Mouse (Mus musculus) inflammation-experienced regulatory T-cells, adult 6 months (primary cell): Measurements from ENCODE around the gene Relb. TPM values are rescaled to one million over a fixed set of nuclear protein-coding genes. Genes with fewer than 3 reads are reported as not detected.

Experiments
- ATAC-seq: one replicate; pipeline ENCODE4 v1.8.0; 2017
- polyA plus RNA-seq, 3 experiments: library from polyadenylated mRNA; unstranded; fragments of 100-300 nt; shearing (Covaris generic); gene quantifications; one replicate each; pipeline ENCODE4 v1.2.1; 2017

Relb gene
- polyA plus RNA-seq: 10 to 100 TPM; 11.2 to 18.9 (median 17.4) TPM

DNA sequence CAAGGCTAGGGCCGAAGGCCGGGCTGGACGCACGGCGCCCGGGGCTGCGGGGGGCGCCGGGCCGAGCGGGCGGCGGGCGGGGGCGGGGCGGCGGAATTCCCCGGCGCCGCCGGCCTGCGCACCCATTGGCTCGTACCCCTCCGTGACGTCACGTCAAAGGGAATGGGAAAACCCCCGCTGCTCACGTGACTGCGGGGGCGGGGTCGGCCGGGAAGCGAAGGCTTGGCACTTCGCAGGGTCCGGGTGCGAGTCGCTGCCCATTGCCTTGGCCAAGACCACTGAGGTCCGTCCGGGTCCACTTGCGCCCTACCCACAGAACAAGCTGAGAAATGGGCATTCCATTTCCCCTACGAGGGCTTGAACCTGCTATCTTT, at the start of gene Relb:
Gene Relb (minus strand): TSS at position 78 of the 374 bp plus-strand sequence.
- peak; percentile 25 for ATAC-seq

DNA sequence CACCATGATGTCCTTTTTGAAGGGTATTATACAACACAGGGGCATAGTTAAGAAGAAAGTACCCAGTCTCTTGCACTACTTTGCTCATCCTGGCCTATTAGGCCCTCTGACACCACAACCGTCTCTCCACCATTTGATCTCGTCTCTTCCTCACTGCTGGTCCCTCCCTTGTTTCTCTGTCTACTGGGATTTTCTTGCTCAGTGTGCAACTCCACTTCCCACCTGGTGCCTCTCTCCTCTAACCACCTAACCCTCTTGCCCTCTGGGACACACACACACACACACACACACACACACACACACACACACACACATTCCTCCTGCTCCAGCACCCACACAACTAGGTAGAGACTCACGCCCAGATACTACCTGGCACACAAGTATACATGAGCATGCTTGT, 49.7 kb upstream of the Relb start:
- no peak for ATAC-seq

DNA sequence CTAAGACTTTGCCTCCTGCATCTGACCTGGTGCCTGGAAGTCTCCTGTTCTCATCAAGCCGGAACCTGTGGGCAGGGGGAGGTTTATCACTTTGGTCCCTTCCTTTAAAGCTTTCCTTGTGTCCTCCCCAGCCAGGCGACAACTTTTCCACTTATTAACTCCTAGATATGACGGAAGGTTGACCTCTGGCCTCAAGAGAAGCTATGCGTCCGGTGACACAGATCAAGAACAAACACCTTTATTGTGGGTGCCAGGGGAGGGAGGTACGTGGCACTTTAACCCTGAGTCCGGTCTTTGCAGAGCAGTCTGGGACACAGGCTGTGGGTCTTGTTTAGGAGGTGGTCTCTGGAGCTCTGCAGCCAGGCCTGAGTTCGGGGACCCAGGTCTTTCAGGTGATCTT, 48.6 kb upstream of the Relb start, which contains the start of gene Apoc2:
Gene Apoc2 (minus strand): TSS at position 70 of the 400 bp plus-strand sequence.
- no peak for ATAC-seq

DNA sequence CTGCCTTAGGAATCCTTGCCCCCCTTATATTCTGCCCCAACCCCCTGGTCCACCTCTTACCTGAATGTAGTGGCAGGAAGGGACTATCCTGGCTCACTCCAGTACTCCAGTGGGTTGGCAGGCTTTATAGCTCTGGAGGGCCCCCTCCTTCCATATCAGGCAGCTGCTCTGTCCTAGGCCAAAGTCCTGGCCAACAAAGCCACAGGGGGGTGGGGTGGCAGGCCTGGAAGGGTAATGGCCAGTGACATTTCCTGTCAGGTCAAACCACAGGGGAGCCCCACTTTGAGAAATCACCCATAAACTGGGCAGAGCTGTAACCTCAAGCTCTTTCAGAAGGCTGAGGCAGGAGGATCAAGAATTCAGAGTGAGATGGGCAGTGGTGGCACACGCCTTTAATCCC, 47.4 kb upstream of the Relb start:
- ATAC-seq: no peak

DNA sequence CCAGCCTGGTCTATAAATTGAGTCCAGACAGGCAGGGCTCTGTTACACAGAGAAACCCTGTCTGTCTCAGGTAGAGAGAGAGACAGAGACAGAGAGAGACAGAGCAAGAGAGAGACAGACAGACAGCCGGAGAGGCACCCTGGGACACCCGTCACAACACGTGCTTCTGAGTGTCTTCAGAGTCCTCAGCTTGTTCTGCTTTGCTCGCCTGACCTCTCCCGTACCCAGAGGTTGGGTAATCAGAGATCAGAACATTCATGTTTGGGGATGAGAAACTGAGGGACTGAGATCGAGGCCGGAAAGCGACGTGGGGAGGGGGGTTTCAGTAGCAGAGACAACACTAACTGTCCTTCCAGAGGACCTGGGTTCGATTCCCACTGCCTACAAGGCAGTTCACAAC, 46.6 kb upstream of the Relb start:
- ATAC-seq: no peak

DNA sequence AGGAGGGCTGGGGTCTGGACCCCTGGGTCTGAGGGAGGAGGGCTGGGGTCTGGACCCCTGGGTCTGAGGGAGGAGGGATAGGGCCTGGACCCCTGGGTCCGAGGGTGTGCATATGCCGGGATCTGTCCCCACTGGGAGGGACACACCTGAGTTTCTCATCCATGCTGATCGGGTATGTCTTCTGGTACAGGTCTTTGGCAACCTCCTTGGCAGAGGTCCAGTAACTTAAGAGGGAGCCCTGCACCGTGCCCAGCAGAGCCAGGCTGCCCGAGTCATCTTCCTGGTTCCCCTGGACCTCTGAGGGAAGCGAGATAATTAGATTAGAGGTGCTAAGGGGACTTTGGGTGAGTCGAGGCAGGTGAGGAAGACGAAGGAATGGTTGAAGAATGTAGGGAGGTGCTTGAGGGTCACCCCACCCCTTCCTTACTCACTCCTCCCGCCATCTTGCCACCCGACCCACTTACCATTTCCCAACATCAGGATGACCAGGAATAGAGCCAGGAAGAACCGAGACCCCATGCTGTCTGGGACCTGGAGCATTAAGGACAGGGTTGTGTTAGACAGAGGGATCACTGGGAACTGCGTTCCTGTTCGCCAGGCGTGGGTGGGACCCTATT, 44.0 kb upstream of the Relb start:
- ATAC-seq: no peak

DNA sequence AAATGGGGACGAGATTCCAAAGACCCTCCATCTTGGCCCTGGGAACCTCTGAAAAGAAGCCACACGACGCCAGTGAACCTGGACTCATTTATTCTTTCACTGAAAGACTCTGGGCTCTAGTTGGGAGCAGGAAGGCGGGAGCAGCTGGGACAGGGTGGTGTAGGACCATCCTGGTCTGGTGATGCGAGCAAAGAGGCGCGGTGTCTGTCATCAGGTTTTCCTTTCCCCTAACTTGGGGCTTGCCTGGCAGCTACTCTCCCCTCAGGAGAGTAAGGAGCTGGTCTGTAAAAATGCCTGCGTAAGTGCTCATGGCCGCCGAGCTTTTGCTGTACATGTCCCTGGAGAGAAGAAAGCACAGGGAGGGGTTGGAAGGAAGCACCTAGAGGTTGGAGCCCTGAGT, 42.3 kb upstream of the Relb start:
- ATAC-seq: no peak

DNA sequence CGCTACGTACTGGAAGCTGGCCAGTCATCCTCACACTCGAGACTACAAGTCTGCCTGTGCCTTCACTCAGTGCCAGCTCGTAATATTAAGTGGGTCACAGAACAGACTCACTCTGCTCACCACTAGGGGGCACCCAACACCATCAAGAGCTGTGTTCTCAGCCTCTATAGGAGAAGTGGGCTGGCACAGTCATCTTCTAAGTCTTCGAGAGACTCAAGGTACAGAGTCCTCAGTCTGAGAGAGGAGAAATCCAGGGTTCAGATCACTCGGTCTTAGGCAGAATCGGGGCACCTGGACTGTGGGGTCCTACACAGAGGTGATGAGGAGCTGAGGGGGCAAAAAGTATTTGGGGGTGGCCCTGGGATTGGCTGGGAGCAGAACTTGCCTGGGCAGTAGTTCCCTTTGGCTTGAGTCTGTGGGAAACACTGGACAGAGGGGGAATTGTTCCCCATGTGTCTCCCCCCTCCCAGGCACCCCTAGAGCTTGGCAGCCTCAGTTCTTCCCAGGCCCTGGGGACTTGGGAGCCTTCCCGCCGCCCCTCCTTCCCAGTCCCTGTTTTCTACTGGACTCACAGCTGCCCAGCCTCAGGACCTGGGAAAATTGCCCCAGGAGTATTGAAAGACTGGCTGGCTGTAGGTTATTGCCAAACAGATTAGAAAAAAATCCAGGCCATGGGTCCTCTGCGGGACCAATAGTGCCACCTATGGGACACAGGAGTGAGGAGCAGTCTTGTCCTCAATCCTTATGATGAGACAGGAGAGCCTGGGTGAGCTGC, 39.9 kb upstream of the Relb start:
- ATAC-seq: peak; percentile 67

DNA sequence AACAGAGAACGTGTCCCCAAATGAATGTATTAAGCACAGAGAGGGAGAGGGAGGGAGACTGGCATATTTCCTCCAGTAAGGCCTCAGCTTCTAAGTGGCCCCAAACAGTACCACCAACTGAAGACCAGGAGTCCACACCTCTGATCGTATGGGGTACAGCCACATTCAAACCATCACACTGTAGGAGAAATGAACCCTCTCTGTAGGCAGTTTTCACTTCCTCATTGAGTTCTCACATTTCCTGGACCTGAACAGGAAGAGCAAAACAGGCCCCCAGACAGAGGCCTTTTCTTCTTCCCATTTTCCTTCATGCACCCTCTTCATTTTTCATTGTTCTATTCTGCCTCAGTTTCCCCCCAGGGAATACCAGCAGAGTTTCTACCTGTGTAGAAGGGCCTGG, 38.2 kb upstream of the Relb start:
- ATAC-seq: no peak

DNA sequence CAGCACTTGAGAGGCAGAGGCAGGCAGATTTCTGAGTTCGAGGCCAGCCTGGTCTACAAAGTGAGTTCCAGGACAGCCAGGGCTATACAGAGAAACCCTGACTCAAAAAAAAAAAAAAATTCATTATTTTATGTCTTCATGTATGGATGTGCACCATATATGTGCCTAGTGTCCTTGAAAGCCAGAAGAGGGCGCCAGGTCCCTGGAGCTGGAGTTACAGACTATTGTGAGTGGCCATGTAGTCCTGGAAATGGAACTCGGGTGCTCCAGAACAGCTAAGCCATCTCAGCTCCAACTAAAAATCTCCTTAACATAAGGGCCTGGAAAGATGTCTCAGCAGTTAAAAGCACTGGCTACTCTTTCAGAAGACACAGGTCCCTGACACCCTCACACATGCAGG, 37.5 kb upstream of the Relb start:
- ATAC-seq: no peak

DNA sequence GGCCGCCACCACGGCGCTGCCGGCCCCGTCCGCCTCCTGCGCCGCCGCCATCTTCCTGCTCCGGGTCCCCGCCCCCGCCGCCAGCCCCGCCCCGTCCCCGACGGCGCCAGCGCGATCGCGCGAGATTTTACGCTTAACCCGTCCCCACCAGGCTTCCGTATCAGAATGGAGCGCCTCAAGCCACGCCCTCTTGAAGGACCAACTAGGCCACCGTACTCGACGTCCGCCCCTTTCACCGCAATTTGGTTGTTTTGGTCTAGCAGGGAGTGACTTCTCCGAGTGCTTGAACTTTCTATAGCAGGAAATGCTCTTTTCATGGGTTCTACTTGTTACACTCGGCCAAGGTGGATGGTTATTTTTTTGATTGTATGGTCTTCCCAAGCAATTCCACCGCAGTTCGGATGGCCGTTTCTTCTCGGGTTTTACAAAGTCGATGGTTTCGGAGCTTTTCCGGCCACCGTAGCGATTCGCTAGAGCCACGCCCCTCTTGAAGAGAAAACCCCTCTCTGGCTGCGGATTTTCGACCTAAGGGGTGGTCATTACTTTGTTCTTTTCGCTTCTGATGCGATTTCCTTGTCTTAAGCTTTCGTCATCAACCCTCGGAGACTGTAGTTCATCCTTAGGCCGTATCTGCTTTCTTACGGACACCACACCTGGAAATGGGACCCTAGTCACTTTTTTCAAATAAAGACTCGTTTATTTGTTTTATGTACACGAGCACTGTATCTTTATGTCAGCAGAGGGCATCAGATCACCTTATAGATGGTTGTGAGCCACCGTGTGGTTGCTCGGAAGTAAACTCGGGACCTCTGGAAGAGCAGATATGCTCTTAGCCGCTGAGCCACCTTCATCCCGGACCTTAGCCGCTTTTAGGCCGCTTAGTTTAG, 36.0 kb upstream of the Relb start, which contains the start of gene Clptm1:
Gene Clptm1 (minus strand): TSS at position 79 of the 887 bp plus-strand sequence.
- peak; percentile 68 for ATAC-seq

DNA sequence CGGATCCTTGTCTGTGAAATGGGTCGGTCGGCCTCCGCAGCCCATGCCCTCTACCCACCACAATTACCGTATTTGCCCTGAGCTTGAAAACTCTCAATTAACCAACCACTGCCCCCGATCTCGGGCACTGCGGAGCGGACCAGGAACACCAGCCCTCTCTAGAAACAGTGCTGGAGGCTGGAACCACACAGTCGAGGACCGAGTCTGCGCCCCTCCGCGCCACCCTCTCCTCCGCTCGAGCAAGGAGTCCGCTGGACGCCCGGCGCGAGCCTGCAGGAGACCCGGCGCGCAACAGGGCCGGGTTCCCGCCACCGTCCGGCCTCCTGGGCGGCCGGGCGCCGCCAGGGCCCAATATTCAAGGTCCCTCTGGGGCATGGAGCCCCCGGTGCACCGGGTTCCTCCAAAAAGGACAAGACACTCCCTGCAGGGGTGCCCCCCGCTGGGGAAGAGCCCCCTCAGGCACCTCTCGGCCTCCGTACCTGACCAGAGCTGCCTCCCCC, 35.3 kb upstream of the Relb start:
- ATAC-seq: peak; percentile 5

DNA sequence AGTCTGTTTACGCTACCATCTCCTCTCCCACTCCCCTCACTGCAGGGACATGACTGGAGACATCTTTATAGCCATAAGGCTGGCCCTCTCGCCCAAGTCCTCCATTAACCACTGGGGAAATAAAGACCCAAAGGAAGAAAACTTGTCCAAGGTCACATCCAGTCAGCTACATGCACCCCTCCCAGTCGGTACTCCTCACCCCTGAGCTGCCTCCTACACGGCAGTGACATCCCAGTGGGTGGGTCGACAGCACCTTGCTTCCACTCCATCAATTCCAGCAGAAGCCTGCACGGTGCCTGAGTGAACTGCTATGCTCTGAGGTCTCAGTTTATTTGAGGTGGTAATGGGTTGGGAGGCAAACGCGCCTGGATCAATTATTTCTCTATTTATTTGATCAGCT, 34.7 kb upstream of the Relb start:
- no peak for ATAC-seq

DNA sequence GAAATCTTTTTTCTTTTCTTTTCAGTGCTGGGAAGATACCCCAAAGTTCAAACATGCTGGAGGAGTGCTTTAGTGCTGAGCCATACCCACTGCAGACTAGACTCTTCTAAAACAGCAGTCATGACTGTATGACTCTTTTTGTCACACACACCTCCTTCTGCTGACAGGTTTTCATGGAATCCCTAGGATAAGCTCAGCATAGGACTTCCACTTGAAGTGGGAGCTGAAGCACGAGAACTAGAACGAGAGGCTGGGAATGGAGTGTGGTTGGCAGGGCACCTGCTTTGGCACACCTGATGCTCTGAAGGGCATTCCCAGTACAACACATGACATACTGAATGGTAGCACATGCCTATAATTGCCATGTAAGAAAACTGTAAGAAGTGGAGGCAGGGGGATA, 23.4 kb upstream of the Relb start:
- ATAC-seq: no peak

DNA sequence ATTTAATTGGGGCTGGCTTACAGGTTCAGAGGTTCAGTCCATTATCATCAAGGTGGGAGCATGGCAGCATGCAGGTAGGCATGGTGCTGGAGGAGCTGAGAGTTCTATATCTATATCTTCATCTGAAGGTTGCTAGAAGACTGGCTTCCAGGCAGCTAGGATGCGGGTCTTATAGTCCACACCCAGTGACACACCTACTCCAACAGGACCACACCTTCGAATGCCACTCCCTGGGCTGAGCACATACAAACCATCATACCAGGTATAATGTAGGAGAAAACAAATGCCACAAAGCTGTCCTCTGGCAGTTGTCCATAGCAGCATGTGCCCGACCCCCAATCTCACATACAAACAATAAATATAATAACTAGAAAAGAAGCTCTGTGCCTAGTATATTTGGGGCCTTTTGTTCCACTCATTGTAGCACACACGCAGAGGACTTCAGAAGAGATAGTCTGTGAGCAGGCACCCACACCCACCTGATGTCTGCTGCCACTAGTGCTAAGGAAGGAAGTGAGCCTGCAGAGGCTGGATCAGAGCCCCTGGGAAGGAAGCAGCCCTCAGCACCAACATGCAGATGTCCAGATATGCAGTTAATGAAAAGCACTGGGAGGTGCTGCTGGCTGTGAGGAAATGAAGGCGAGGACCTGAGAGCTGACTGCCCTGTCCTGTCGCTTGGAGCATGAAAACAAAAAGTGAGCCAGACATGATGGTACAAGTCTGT, 22.0 kb upstream of the Relb start:
- ATAC-seq: no peak

DNA sequence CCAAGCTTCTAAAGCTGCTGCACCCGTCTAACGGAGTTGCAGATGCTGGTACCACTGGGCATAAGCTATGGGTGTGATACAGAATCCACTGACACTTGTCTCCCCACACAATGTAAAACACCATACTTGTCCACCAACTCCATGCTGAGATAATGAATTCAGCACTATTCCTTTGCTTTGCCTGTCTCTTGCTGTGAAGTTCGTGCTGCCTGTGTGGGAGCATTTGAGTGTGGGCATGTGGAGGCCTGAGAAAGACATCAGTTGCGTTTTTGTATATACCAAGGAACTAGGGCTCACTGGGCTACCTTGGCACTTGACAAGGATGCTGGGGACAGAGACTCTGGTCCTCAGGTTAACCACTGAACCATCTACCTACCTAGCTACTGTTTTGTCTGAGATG, 12.0 kb upstream of the Relb start:
- no peak for ATAC-seq

DNA sequence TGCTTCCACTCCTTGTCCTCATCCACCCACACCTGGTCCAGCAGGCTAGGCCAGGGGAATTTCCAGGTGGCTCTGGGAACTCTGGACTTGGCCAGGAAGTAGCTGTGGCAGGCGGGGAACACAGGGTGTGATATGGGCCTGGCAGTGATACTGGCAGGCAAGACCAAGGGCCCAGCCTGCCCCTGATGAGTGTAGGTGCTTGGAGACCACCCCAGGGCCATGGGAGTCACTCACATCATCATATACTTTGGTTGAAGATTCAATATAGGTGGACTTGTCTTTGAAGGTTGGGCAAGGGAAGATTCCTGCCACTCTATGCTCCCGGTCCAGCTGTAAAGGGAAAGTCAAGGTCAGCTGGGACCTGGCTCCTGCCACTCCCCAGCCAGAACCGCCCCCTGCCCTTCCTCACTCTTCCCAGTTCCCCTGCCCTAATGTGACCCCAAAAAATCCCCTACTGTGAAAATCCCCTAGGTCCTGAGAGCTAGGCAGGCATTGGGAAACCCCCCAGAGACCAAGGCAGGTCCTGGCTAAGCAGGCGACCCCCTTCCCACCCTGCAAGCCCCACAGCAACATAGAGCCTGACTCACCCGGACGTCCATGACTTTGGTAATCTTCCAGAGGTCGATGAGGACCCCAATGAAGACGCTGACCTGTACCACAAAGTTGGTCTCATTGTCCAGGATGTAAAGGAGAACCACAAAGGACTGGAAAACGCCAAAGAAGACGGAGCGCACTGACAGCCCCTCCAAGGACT, 6.0 kb upstream of the Relb start:
- ATAC-seq: no peak

DNA sequence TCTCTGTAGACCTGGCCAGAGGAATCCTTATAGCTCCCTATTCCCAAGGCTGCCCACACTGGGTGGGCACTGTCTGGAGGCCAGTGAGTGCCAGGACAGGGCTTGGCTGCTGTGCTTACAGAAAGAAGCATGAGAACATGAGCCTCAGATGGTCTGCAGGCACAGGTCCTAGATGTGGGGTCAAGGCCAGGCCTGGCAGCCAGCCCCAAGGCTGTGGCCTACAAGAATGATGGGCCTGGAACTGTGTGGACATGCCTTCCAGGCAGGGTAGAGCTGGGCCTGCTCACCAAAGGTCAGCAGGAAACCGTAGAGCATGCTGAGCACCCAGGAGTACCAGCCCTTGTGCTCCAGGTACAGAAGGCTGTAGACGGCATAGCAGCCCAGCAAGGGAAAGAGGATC, 5.4 kb upstream of the Relb start:
- no peak for ATAC-seq

DNA sequence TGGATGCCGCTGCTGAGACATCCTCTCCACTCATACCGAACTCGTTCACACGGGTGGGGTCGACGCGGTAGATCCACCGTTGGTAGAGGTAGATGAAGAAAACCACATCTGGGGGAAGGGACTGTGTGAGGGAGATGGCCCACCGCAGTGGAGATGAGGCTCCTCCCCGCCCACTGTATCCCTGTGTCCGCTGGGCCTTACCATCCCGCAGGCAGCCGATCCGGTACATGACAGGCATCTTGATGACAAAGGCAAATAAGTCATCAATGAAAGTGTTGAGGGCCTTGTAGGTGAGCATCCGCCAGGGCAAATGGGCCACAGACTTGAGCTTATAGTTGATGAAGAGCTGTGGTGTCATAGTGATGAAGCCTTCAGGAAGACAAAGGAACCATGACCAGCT, 4.6 kb upstream of the Relb start:
- ATAC-seq: no peak

DNA sequence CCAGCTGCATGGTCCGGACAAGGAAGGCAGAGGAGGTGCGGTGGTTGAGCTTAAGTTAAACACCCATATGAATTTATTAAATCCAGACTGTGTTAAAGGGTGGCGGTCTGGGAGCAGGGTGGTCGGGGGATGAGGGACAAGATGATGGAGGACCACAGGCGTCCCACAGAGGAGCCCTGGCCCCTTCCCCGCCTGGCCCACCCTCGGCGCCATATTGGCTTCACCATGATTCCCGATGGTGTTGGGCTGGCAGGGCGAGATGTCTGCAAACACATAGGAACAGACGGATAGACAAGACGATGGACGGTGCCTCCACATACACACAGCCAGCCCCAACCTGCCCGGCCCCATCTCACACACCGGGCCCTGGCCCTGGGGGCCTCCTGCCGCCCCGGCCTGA, 4.0 kb upstream of the Relb start:
- ATAC-seq: no peak

DNA sequence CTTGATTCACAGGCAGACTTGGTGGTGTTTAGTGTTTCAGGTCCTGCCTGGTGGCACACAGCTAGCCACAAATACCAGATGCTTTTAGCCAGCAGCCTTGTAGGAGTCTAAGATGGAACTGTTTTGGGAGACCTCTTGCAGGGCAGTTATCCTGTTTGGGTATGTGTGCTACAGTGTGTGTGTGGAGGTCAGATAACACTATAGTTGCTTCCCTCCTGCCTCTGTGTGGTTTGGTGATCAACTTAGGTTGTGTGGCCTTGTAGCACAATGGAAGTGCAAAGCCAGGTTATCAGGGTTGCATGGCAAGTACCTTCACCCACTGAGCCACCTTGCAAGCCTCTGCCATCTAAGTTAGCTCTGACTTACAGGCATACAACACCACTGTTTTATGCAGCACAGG, 3.5 kb upstream of the Relb start:
- ATAC-seq: no peak

DNA sequence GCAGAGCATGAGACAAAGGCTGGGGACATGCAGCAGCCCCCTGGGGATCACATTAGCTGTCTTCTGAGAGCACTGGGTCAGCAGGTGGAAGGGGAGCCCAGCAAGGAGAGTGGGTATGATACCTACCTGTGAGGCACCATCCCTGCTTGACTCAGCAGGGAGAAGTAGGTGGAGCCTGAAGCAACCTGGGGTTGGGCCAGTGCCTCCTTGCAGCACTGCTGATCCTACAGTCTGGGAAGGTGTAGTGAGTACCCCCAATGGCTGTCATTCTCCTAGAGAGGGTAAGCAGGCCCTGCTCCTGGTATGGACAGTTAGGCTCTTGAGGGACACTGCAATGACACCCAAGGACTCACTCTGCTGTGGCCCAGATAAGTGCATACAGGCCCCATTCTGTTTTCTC, 3.0 kb upstream of the Relb start:
- ATAC-seq: no peak
